Mouse (Mus musculus) thymus, adult 2 months (tissue): ENCODE measurements at regions not wholly inside any gene's neighbourhood (a gene's known extent, or its start where the extent isn't known, plus 50 kb on each side); places are given as distances from the start of the nearest gene placed in this dataset.
A peak's percentile ranks its signal among the peaks of the same experiment; 100 is the strongest.

Experiments
- DNase-seq: peaks from one replicate; pipeline ENCODE4 v3.0.0; 2021
- H3K27ac ChIP-seq: fragments of 200-500 bp; 2 replicates; pipeline ENCODE4 v1.5.1; 2012; ENCODE audit warnings: low read length, control low read depth; ENCODE audit not compliant: control insufficient read depth, insufficient read depth
- H3K27me3 ChIP-seq: fragments of 200-500 bp; 2 replicates; pipeline ENCODE4 v1.6.1; 2012; ENCODE audit warnings: mild to moderate bottlenecking, low read length, moderate library complexity, mixed read lengths; ENCODE audit not compliant: control insufficient read depth, insufficient read depth
- H3K36me3 ChIP-seq: fragments of 200-500 bp; 2 replicates; pipeline ENCODE4 v1.6.1; 2012; ENCODE audit warnings: mild to moderate bottlenecking, low read length, moderate library complexity; ENCODE audit not compliant: control insufficient read depth, insufficient read depth
- H3K4me1 ChIP-seq: fragments of 200-500 bp; replicated peaks from 2 replicates; pipeline ENCODE4 v1.6.1; 2012; ENCODE audit warnings: low read length; ENCODE audit not compliant: control insufficient read depth, insufficient read depth
- H3K4me3 ChIP-seq: fragments of 200-500 bp; 2 replicates; pipeline ENCODE4 v1.5.1; 2012; ENCODE audit warnings: mild to moderate bottlenecking, low read length, control low read depth, moderate library complexity; ENCODE audit not compliant: control insufficient read depth, insufficient read depth
- CTCF ChIP-seq: fragments of 200-500 bp; IDR thresholded peaks from 2 replicates; pipeline ENCODE4 v1.5.1; 2012; ENCODE audit warnings: mild to moderate bottlenecking, control low read depth, low read length, moderate library complexity, borderline replicate concordance; ENCODE audit not compliant: control insufficient read depth, poor library complexity, insufficient read depth; ENCODE audit errors: extremely low read depth
- POLR2A ChIP-seq: fragments of 200-500 bp; IDR thresholded peaks from 2 replicates; pipeline ENCODE4 v1.6.1; 2012; ENCODE audit warnings: mild to moderate bottlenecking, low read length, control low read depth, moderate library complexity; ENCODE audit not compliant: control insufficient read depth, poor library complexity, insufficient read depth; ENCODE audit errors: extremely low read depth
- WGBS: fragments of 180-500 bp; shearing (Covaris S2); methylation state at CpG from one replicate; pipeline ENCODE4 v1.1.7; 2018; 5-methylcytosine and 5-hydroxymethylcytosine counted together

DNA sequence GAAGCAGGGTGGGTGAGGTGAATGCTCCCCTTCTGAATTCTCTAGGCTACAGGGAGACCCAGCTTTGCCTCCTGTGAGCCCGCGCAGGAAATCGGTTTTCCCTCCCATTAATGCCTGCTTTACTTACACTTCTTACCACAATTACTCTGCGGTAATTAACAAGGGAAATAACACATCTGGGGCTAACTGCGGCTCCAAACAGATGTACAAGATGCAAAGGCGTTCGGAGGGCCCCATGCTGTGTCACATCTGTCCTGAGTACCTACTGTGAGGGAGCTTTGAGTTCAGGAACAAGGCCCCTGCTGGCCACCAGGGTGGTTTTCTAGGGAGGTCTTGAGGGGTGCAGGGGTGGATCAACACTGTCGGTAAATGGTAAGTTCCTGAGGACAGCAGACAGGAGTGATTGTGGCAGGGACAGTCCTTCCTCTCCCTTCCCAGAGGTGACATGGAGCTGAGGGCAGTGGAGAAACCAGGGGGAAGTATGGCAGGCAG, 184.0 kb upstream of the Zfp618 start:
- H3K27me3 ChIP-seq = no peaks in the 10 kb centered on the region
- H3K4me3 ChIP-seq = no peak overlapping the region
- H3K36me3 ChIP-seq = no peaks in the 10 kb centered on the region
- no peak for TF ChIP-seq CTCF
- TF ChIP-seq POLR2A = no peak
- H3K4me1 ChIP-seq = peaks cover 11% of the 10 kb centered on the region
- no peak overlapping the region for H3K27ac ChIP-seq
- DNase-seq = no peak
- 14% methylated on average over 8 of the region's 8 CpGs for WGBS

DNA sequence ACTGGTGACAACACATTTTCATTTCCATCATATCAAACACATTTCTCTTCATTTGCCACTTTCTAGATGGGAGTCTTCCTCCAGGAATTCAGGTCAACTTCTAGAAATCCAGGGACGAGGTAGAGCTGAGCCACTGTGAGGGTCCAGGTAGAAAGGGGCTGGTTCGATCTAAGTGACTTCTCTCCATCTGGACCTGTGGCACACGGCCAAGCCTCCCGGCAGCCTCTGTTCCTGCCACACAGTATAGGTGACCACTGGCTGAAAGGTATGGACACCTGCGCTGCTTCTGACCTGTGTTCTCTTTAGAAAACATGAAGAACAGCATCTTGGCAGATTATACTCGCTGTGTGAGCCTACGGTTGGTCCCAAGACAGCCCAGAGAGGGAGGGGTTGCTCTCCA, 179.7 kb upstream of the Zfp618 start:
- peaks cover 20% of the 10 kb centered on the region for H3K4me1 ChIP-seq
- H3K4me3 ChIP-seq = no peak overlapping the region
- TF ChIP-seq CTCF = no peak
- TF ChIP-seq POLR2A = no peak
- WGBS = 91% methylated on average over 7 of the region's 7 CpGs
- H3K27ac ChIP-seq = no peak overlapping the region
- H3K36me3 ChIP-seq = no peaks in the 10 kb centered on the region
- H3K27me3 ChIP-seq = no peaks in the 10 kb centered on the region
- DNase-seq = no peak

DNA sequence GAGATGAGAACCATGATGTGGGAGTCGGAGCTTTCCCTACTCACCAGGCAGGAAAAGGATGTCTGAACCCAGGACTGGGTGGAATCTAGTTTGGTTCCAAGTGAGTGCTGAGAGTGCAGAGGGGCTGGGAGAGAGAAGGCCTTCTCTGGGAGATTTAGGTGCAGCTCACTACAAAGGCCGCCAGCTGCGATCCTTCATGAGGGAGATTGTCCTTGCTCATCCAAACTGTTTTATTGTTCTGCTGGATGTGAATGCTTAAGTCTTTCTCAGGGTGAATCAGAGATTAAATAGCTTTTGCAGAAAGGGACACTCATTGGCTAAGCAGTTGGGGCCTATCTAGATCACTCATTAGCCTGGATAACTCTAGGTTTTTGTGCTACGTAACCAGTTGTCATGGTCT, 175.7 kb upstream of the Zfp618 start:
- TF ChIP-seq POLR2A = no peak
- TF ChIP-seq CTCF = no peak
- no peaks in the 10 kb centered on the region for H3K36me3 ChIP-seq
- DNase-seq = no peak
- no peak overlapping the region for H3K4me3 ChIP-seq
- H3K27me3 ChIP-seq = no peaks in the 10 kb centered on the region
- WGBS = 96% methylated on average over 4 of the region's 4 CpGs
- peaks cover 22% of the 10 kb centered on the region for H3K4me1 ChIP-seq
- no peak overlapping the region for H3K27ac ChIP-seq

DNA sequence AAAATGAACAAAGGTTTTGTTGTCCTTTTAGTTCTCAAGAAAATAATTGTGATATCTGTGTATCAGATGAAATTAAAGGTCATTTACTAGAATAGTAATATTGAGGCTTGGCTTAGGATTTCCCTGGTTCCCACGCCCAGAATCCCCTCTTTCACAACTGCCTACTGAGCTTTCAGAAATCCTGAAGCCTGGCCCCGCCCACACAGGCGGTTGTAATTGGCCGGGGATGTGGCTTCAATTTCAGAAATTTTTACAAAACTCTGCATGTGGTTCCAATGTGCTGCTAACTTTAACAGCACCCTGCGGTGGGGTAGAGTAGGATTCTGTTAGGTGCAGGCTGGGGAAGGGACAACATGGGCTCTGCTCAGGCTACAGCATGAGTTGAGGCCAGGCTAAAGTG, 171.8 kb upstream of the Zfp618 start:
- WGBS = 36% methylated on average over 5 of the region's 5 CpGs
- no peak overlapping the region for H3K4me3 ChIP-seq
- H3K27me3 ChIP-seq = no peaks in the 10 kb centered on the region
- TF ChIP-seq POLR2A (no peak), CTCF (no peak)
- peaks cover 21% of the 10 kb centered on the region for H3K4me1 ChIP-seq
- DNase-seq = no peak
- no peaks in the 10 kb centered on the region for H3K36me3 ChIP-seq
- 0 out of 2 replicates have a peak overlapping the region, but pooled peaks have one; percentile 43 for H3K27ac ChIP-seq

DNA sequence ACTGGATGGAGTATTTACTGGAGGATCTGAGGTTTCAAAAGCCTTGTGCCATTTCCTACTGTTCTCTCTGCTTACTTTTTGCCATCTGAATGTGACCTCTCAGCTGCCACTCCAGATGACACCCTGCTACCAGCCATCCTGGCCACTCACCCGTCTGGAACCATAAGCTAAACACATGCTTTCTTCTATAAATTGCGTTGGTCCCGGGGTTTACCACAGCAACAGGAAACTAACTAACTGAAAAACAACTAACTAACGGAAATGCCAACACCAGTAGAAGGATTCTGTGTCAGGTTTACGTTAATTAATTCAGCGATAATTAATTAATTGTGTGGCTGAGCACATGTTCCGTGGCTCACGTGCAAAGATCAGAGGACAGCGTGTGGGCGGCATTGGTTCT, 169.8 kb upstream of the Zfp618 start:
- peaks cover 21% of the 10 kb centered on the region for H3K4me1 ChIP-seq
- 46% methylated on average over 10 of the region's 10 CpGs for WGBS
- no peaks in the 10 kb centered on the region for H3K36me3 ChIP-seq
- no peak for DNase-seq
- no peak overlapping the region for H3K27ac ChIP-seq
- no peaks in the 10 kb centered on the region for H3K27me3 ChIP-seq
- TF ChIP-seq POLR2A (no peak), CTCF (no peak)
- H3K4me3 ChIP-seq = no peak overlapping the region

DNA sequence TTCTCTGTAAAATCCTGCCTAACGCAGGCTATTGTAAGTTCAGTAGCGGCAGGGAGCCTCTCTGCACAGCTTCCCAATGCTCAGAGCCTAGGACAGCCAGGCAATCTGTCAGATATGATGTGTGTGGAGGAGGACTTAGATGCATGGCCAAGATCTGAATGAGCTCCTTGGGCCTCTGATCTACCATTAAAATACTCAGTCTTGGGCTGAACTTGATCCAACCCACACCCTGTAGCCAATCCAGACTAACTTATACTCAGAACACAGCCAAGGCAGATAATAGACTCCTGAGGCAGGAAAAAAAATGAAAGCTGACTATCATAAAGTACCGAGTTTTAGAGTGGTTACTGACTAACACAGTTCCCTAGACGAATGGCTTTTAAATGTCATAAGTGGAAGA, 165.4 kb upstream of the Zfp618 start:
- TF ChIP-seq CTCF = no peak
- no peak for TF ChIP-seq POLR2A
- H3K27me3 ChIP-seq = no peaks in the 10 kb centered on the region; the same call in 1 of the 2 replicates
- H3K36me3 ChIP-seq = no peaks in the 10 kb centered on the region
- H3K27ac ChIP-seq = no peak overlapping the region
- no peak overlapping the region for H3K4me3 ChIP-seq
- 96% methylated on average over 4 of the region's 4 CpGs for whole genome bisulfite sequencing
- H3K4me1 ChIP-seq = peaks cover 19% of the 10 kb centered on the region
- DNase-seq = no peak

DNA sequence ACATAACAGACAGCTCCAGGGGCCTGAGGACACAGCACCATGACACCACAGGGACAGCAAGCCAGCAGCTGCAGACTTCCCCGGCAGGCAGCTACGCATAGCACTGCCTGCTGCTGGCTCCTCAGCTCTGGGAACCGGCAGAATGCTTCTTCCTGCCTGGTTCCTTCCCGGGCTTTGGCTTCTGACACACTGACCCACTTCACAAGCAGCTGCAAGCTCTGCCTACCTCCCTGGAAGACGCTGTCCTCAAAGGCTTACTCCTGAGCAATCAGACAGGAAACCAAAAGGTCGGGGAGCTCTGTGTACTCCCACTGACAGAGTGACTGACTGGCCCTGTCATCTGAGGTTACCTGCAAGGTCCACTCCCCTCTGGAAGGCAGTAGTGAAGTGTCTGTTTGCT, 159.5 kb upstream of the Zfp618 start:
- DNase-seq = peak; percentile 72
- no peak for TF ChIP-seq POLR2A
- TF ChIP-seq CTCF = peak; percentile 40; the same call in 1 of the 2 replicates
- H3K27me3 ChIP-seq = no peaks in the 10 kb centered on the region; the same call in 1 of the 2 replicates
- 0% methylated on average over 6 of the region's 6 CpGs for WGBS
- H3K4me3 ChIP-seq = no peak overlapping the region
- H3K27ac ChIP-seq = peak overlapping the region; percentile 32; the same call in 1 of the 2 replicates
- peaks cover 29% of the 10 kb centered on the region for H3K4me1 ChIP-seq
- no peaks in the 10 kb centered on the region for H3K36me3 ChIP-seq
